Mouse (Mus musculus) forebrain, embryonic 11.5 days (tissue): Measurements from ENCODE around the gene Sned1. TPM values are rescaled to one million over a fixed set of nuclear protein-coding genes. Genes with fewer than 3 reads are reported as not detected.
A peak's percentile ranks its signal among the peaks of the same experiment; 100 is the strongest.

Experiments used
- ATAC-seq: fragments of 200-750 bp; cut with Nextera tagmentation; replicated peaks from 2 replicates; pipeline ENCODE4 v1.8.0; 2017; ENCODE audit warnings: moderate TSS enrichment; ENCODE audit not compliant: low FRiP score
- DNase-seq: peaks from one replicate; pipeline ENCODE4 v3.0.0-alpha.2; 2017; ENCODE audit warnings: low spot score
- H3K27ac ChIP-seq: fragments of 300-500 bp; sonication (generic); 2 replicates; pipeline ENCODE4 v1.5.1; 2014; ENCODE audit warnings: low read depth, low read length
- H3K27me3 ChIP-seq: fragments of 300-500 bp; sonication (generic); 2 replicates; pipeline ENCODE4 v1.6.1; 2014; ENCODE audit warnings: mild to moderate bottlenecking, low read length, mixed read lengths; ENCODE audit not compliant: control insufficient read depth, insufficient read depth
- H3K36me3 ChIP-seq: fragments of 300-500 bp; sonication (generic); 2 replicates; pipeline ENCODE4 v1.6.1; 2014; ENCODE audit warnings: mild to moderate bottlenecking, low read length, moderate library complexity, mixed read lengths; ENCODE audit not compliant: control insufficient read depth, insufficient read depth
- H3K4me1 ChIP-seq: fragments of 300-500 bp; sonication (generic); replicated peaks from 2 replicates; pipeline ENCODE4 v1.6.1; 2014; ENCODE audit warnings: low read length, mixed read lengths; ENCODE audit not compliant: control insufficient read depth, insufficient read depth
- H3K4me2 ChIP-seq: fragments of 300-500 bp; sonication (generic); 2 replicates; pipeline ENCODE4 v1.6.1; 2014; ENCODE audit warnings: low read depth, mild to moderate bottlenecking, low read length, moderate library complexity, mixed read lengths; ENCODE audit not compliant: severe bottlenecking
- H3K4me3 ChIP-seq: fragments of 300-500 bp; sonication (generic); 2 replicates; pipeline ENCODE4 v1.5.1; 2014; ENCODE audit warnings: low read depth, low read length
- H3K9ac ChIP-seq: fragments of 300-500 bp; sonication (generic); 2 replicates; pipeline ENCODE4 v1.6.1; 2014; ENCODE audit warnings: low read length
- H3K9me3 ChIP-seq: fragments of 300-500 bp; sonication (generic); 2 replicates; pipeline ENCODE4 v1.6.1; 2016; ENCODE audit warnings: low read length, mixed read lengths; ENCODE audit not compliant: control insufficient read depth
- WGBS: fragments of 180-500 bp; shearing (Covaris S2); extraction: QIAGEN DNeasy Blood & Tissue Kit; methylation state at CpG from one replicate; pipeline ENCODE4 v1.1.7; 2014; 5-methylcytosine and 5-hydroxymethylcytosine counted together
- polyA plus RNA-seq: library from polyadenylated mRNA; unstranded; fragments of >200 nt; fragmentation: Nextera tagmentation; extraction: Ambion mirVana; gene quantifications from 2 replicates; pipeline ENCODE4 v1.2.1, GENCODE M21; 2014

Sned1 gene
- polyA plus RNA-seq, 1 experiment from 2014 or later, result 3.2 TPM

DNA sequence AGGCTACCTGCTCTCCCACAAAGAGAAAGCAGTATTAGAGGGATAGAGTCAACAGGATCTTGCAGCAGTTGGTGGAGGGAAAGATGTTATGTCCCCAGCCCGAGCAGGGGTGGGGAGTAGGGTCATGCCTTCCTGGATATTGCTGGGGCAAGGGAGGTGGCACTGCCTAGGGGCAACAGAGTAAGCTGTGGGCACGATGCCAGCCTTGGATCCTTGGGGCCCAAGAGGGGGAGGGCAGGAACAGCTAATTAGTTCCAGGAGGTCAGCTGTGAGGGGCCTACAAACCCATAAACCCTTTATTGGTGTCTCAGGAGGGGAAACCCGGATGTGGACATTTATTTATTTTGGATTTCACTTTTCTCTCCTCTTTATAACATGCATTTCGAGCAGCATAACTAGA lies 10.4 kb upstream of the Sned1 start:
- H3K9me3 ChIP-seq, result no peaks in the 10 kb centered on the region
- no peak overlapping the region for H3K27ac ChIP-seq
- no peak overlapping the region for H3K4me2 ChIP-seq
- DNase-seq, result no peak
- 66% methylated on average over 4 of the region's 4 CpGs for WGBS
- no peaks in the 10 kb centered on the region for H3K36me3 ChIP-seq
- ATAC-seq, result no peak
- H3K9ac ChIP-seq, result no peak overlapping the region
- peaks cover 4% of the 10 kb centered on the region; the same call in 1 of the 2 replicates for H3K27me3 ChIP-seq
- H3K4me1 ChIP-seq, result no peaks in the 10 kb centered on the region
- no peak overlapping the region for H3K4me3 ChIP-seq

DNA sequence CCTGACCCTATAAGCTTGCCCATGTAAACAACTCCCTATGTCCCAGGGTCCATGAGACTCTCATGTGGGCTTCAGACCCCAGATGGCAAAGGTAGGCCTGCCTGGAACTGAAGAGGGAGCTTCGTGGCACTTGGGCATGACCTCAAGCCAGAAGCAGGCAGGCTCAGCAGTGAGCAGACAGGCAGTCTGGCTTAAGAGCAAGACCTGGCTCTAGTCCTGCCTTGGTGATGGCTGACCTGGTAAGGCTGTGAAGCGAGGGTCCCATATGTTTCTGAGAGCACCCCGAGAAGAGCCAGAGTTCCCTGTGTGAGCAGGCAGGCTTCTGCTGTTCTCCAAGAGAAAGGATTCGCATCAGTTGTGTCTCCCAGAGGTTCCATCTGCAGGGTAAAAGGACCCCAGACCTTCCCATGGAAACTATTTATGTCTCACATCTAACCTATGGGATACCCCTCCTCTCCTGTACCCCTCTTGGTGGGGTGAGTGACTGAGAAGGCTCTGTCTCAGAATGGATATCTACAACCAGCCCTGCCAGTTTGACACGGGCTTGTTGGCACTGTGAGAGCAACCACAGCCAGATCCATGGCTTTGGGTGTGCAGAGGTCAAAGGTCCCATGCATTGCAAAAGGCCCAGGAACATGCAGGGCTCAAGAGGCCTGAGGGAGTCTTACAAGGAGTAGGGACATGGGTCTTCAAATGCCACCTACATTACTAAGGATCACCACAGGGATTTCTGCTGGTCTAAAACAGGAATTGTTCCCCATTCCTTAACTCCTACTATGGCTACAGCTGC lies 9.7 kb upstream of the Sned1 start:
- H3K27ac ChIP-seq, result no peak overlapping the region
- WGBS, result 83% methylated on average over 5 of the region's 5 CpGs
- ATAC-seq (no peak), DNase-seq (no peak)
- H3K27me3 ChIP-seq, result peaks cover 4% of the 10 kb centered on the region; the same call in 1 of the 2 replicates
- no peak overlapping the region for H3K4me2 ChIP-seq
- H3K36me3 ChIP-seq, result no peaks in the 10 kb centered on the region
- no peak overlapping the region for H3K9ac ChIP-seq
- H3K4me3 ChIP-seq, result no peak overlapping the region
- no peaks in the 10 kb centered on the region for H3K9me3 ChIP-seq
- H3K4me1 ChIP-seq, result no peaks in the 10 kb centered on the region

DNA sequence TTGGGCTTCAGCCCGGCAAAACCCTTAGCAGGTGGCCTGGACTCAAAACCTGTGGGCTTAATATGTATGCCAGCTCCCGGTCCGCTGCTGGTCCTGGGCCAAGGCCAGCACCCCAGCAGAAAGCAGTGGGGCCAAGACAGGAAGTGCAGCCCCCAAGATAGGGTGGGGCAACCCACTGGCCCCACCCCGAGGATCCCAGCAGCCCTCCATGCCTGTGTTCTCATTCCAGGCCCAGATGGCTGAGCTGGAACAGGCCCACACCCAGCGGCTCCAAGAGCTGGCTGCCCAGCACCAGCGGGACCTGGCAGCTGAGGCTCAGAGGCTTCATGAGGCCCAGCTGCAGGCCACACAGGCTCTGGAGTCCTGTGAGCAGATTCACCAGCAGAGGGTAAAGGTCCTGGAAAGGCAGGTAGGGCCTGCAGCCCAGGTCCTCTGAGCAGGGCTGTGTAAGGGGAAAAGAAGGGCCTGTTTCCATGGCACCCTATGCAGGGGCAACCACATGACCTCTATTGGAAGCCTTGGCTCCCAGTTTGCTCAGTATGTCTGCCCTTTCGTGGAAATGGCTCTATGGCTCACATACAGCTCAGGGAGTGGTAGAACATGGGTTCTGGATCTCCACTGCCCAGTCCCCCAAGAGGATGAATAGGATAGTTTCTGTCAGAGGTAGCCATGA lies 8.2 kb upstream of the Sned1 start:
- no peak for DNase-seq
- H3K4me2 ChIP-seq, result no peak overlapping the region
- no peaks in the 10 kb centered on the region for H3K36me3 ChIP-seq
- H3K4me3 ChIP-seq, result no peak overlapping the region
- no peak overlapping the region for H3K9ac ChIP-seq
- 80% methylated on average over 7 of the region's 7 CpGs for WGBS
- H3K27me3 ChIP-seq, result peaks cover 4% of the 10 kb centered on the region; the same call in 1 of the 2 replicates
- no peaks in the 10 kb centered on the region for H3K4me1 ChIP-seq
- H3K27ac ChIP-seq, result no peak overlapping the region
- H3K9me3 ChIP-seq, result no peaks in the 10 kb centered on the region
- ATAC-seq, result no peak

DNA sequence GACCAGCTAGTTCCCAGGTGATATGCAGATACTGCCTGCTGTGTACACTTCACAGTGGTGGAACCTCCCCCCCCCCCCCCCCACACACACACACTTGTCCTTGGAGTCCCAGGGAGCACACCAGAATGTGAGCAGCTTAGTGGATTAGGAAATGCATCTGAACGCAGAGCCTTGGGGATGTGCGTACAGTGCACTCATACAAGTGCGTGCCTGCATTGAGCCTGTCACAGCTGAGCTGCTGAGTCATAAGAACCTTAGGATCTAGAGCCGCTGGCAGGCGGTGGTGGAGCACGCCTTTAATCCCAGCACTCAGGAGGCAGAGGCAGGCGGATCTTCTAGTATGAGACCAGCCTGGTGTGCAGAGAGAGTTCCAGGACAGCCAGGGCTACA lies 7.7 kb upstream of the Sned1 start:
- Histone ChIP-seq H3K27me3 (peaks cover 4% of the 10 kb centered on the region; the same call in 1 of the 2 replicates), H3K9me3 (no peaks in the 10 kb centered on the region), H3K4me2 (no peak overlapping the region), H3K9ac (no peak overlapping the region), H3K27ac (no peak overlapping the region), H3K4me1 (no peaks in the 10 kb centered on the region), H3K36me3 (no peaks in the 10 kb centered on the region), H3K4me3 (no peak overlapping the region)
- DNase-seq (no peak), ATAC-seq (no peak)
- 93% methylated on average over 7 of the region's 7 CpGs for WGBS

DNA sequence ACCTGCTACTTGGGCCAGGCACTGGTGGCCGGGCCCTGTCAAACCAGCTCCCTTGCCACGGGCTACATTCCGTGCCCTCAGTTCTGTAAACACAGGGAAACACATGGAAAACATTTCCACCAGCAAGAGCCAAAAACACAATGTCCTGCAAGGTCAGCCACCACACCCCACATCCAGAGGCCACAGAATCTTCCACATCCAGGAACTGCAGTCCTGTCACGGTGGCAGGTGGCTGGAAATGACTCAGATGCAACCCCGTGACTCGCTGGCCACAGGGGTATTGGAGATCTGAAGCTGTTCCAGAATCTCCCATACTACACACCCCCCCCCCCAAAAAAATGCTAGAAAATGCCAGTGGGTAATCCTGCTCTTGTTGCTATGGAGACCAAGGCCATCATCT lies 6.4 kb upstream of the Sned1 start:
- no peak for ATAC-seq
- H3K4me1 ChIP-seq, result no peaks in the 10 kb centered on the region
- WGBS, result 87% methylated on average over 6 of the region's 6 CpGs
- H3K4me2 ChIP-seq, result no peak overlapping the region
- no peak overlapping the region for H3K4me3 ChIP-seq
- no peak for DNase-seq
- no peaks in the 10 kb centered on the region; the same call in 1 of the 2 replicates for H3K27me3 ChIP-seq
- no peak overlapping the region for H3K9ac ChIP-seq
- no peaks in the 10 kb centered on the region for H3K36me3 ChIP-seq
- H3K9me3 ChIP-seq, result no peaks in the 10 kb centered on the region
- H3K27ac ChIP-seq, result no peak overlapping the region

DNA sequence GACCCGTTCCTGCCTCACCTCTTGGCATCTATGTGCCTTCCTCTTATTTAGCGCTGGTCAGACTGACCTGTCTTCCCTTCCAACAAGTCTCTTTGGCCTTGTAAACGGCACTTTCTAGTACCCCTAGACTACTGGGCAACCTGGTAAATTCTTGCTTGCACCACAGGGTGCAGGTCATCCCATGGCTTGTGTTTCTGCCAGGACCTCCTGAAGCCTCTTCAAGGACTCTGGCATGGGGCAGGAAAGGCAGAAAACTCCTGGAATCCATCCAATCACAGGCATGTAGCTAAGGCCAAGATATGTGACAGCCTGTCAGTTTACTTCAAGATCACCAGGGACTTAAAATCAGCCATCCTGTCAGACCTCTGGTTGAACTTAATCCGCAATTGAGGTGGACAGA lies 6.0 kb upstream of the Sned1 start:
- no peak for ATAC-seq
- no peak overlapping the region for H3K27ac ChIP-seq
- H3K4me1 ChIP-seq, result no peaks in the 10 kb centered on the region
- H3K36me3 ChIP-seq, result no peaks in the 10 kb centered on the region
- H3K9me3 ChIP-seq, result no peaks in the 10 kb centered on the region
- no peak overlapping the region for H3K4me2 ChIP-seq
- H3K27me3 ChIP-seq, result no peaks in the 10 kb centered on the region; the same call in 1 of the 2 replicates
- WGBS, result 88% methylated on average over 4 of the region's 4 CpGs
- no peak for DNase-seq
- H3K4me3 ChIP-seq, result no peak overlapping the region
- H3K9ac ChIP-seq, result no peak overlapping the region

DNA sequence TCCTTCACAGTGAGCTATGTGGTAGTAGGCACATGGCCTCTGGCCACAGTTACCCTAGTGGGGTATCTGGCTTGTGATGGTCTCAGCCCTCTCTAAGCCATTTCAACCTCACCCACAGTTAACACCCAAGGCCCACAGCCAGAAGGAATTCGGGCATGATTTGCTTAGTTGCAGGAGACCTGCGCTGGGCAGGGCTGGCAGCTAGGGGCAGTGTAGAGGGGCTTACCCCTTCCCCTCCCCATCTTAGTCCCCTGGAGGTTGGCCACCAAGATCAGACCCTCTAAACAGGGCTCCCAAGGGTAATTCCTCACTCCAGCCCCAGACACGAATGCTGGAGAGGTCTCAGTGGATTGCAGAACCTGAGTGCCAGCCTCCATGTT lies 894 bp downstream of the Sned1 start:
- H3K4me2 ChIP-seq, result peak overlapping the region; percentile 100
- peak overlapping the region; percentile 47 for H3K4me3 ChIP-seq
- H3K9me3 ChIP-seq, result no peaks in the 10 kb centered on the region
- peaks cover 11% of the 10 kb centered on the region; the same call in 1 of the 2 replicates for H3K4me1 ChIP-seq
- H3K27me3 ChIP-seq, result peaks cover 21% of the 10 kb centered on the region
- no peaks in the 10 kb centered on the region for H3K36me3 ChIP-seq
- no peak overlapping the region for H3K27ac ChIP-seq
- 7% methylated on average over 3 of the region's 3 CpGs for whole genome bisulfite sequencing
- no peak overlapping the region; the same call in 1 of the 2 replicates for H3K9ac ChIP-seq
- peak; percentile 61 for DNase-seq
- peak; percentile 35; the same call in 1 of the 2 replicates for ATAC-seq

DNA sequence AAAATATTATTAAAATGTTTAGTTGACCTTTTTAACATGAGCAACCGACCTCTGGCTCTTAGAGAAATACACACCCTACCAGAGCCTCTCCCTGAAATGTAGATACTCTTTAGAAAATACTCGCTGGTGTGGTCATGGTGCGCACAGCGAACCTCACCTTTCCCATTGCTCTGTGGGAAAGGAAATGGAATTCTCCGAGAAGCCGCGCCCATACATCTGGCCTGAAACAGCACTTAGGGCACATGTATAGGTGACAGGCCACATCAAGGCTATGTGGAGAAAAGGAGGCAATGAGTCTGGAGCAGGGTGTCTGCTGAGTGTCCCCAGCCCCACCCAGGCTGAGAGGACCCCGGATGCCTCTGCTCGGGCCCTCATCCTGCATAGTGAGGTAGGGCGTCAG lies 2.0 kb downstream of the Sned1 start:
- no peak overlapping the region for H3K4me3 ChIP-seq
- no peaks in the 10 kb centered on the region for H3K9me3 ChIP-seq
- 91% methylated on average over 10 of the region's 10 CpGs for WGBS
- DNase-seq, result no peak
- no peak for ATAC-seq
- H3K27ac ChIP-seq, result no peak overlapping the region
- peaks cover 11% of the 10 kb centered on the region; the same call in 1 of the 2 replicates for H3K4me1 ChIP-seq
- H3K4me2 ChIP-seq, result no peak overlapping the region
- H3K36me3 ChIP-seq, result no peaks in the 10 kb centered on the region
- no peak overlapping the region for H3K9ac ChIP-seq
- peaks cover 21% of the 10 kb centered on the region for H3K27me3 ChIP-seq
